Mouse (Mus musculus) cerebral cortex, adult 2 months (tissue): ENCODE measurements around the gene Ndufa4l2.

Experiments used
- WGBS: fragments of 180-500 bp; shearing (Covaris S2); methylation state at CpG from one replicate; pipeline ENCODE4 v1.1.7; 2018; 5-methylcytosine and 5-hydroxymethylcytosine counted together

The Ndufa4l2 gene

GRCm38 (mm10) chr10:127509837-127510701 is 4.7 kb upstream of the Ndufa4l2 start:
- 31% methylated on average over 17 of the region's 17 CpGs for WGBS

- WGBS, result 32% methylated on average over 11 of the region's 11 CpGs
Observed at GRCm38 (mm10) chr10:127510895-127511617, 3.7 kb upstream of the Ndufa4l2 start.

- under 1% methylated on average over 37 of the region's 46 CpGs for WGBS
Observed at GRCm38 (mm10) chr10:127511634-127512306, 3.0 kb upstream of the Ndufa4l2 start.

GRCm38 (mm10) chr10:127512307-127512666 is 2.5 kb upstream of the Ndufa4l2 start:
- 3% methylated on average over 7 of the region's 7 CpGs for WGBS

GRCm38 (mm10) chr10:127512813-127513212 is 2.0 kb upstream of the Ndufa4l2 start:
- WGBS, result under 1% methylated on average over 27 of the region's 27 CpGs

GRCm38 (mm10) chr10:127513501-127514091 is 1.2 kb upstream of the Ndufa4l2 start:
- WGBS, result 6% methylated on average over 16 of the region's 16 CpGs

GRCm38 (mm10) chr10:127514111-127514698 is 562 bp upstream of the Ndufa4l2 start:
- WGBS, result 51% methylated on average over 13 of the region's 13 CpGs

- 52% methylated on average over 9 of the region's 9 CpGs for WGBS
Observed at GRCm38 (mm10) chr10:127515271-127515982, 660 bp downstream of the Ndufa4l2 start.

GRCm38 (mm10) chr10:127515983-127516459 is 1.3 kb downstream of the Ndufa4l2 start:
- WGBS, result 66% methylated on average over 8 of the region's 8 CpGs

GRCm38 (mm10) chr10:127516576-127517260 is 2.0 kb downstream of the Ndufa4l2 start:
- WGBS, result 46% methylated on average over 30 of the region's 30 CpGs

- 95% methylated on average over 22 of the region's 22 CpGs for WGBS
Observed at GRCm38 (mm10) chr10:127517941-127518340, 3.2 kb downstream of the Ndufa4l2 start.

GRCm38 (mm10) chr10:127519041-127519701 is 4.4 kb downstream of the Ndufa4l2 start:
- WGBS, result 92% methylated on average over 26 of the region's 26 CpGs

- WGBS, result 94% methylated on average over 37 of the region's 37 CpGs
Observed at GRCm38 (mm10) chr10:127519903-127520713, 5.3 kb downstream of the Ndufa4l2 start.

- 90% methylated on average over 20 of the region's 20 CpGs for WGBS
Observed at GRCm38 (mm10) chr10:127520714-127521357, 6.1 kb downstream of the Ndufa4l2 start.

GRCm38 (mm10) chr10:127521611-127522080 is 6.9 kb downstream of the Ndufa4l2 start:
- 6% methylated on average over 12 of the region's 12 CpGs for WGBS

GRCm38 (mm10) chr10:127522088-127522581 is 7.4 kb downstream of the Ndufa4l2 start, which contains the start of gene Shmt2:
Shmt2 (minus strand) TSS chr10:127522444.
- under 1% methylated on average over 21 of the region's 21 CpGs for WGBS

- WGBS, result 10% methylated on average over 22 of the region's 23 CpGs
Observed at GRCm38 (mm10) chr10:127524646-127525255, 10.0 kb downstream of the Ndufa4l2 start.
